Mouse (Mus musculus): Measurements from ENCODE around the gene Raly. TPM values are rescaled to one million over a fixed set of nuclear protein-coding genes. Genes with fewer than 3 reads are reported as not detected.

Gene Raly
- total and polyA plus RNA-seq, 3 experiments: 83.4 to 92.7 (median 89.8) TPM

DNA sequence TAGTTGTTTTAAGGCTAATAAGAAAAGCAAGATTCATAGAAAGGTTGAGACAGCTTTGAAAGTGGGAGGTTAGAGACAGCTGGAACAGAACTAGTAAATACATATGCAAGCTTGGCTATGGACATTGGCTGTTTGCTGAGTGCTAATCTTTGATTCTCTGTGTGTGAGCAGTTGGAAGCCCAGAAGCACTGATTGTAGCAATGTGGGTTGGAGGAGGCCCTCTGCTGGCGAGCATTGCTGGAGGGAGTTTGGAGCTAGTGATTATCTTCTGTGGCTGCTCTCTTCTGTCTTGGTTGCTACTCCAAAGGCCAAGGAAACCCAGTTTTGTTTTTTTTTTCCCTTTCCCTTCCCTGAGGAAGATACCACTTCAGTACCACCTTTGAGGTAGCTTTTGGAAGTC, 26.9 kb downstream of the Raly start:
- DNase-seq: peak in 1 of 2 experiments; percentile 23
- H3K36me3 ChIP-seq (ENCODE audit: control insufficient read depth, insufficient read depth, low read length): peaks cover 62% of the 10 kb centered on the region
- no peaks in the 10 kb centered on the region for H3K27me3 ChIP-seq (ENCODE audit: control insufficient read depth, insufficient read depth, low read length)
- H3K27ac ChIP-seq: no peak overlapping the region
- H3K4me1 ChIP-seq (ENCODE audit: control insufficient read depth, insufficient read depth, low read length): peaks cover 26% of the 10 kb centered on the region
- WGBS: 13% methylated on average over 1 of the region's 1 CpGs
- intact Hi-C loops (cut with DNase I): loop anchor here (2.0 kb wide), 1 partner anchor 37 kb away; no protein-coding TSS in a partner anchor
- H3K4me3 ChIP-seq: no peak overlapping the region
- TF ChIP-seq CTCF (IDR thresholded peaks at IDR 0.05): peak; percentile 68
- no peak for TF ChIP-seq EP300 (IDR thresholded peaks at IDR 0.05; ENCODE audit: insufficient read depth, low read depth, low read length)
- no peak for TF ChIP-seq POLR2A (IDR thresholded peaks at IDR 0.05; ENCODE audit: insufficient read depth, low read depth, low read length)
- H3K79me2 ChIP-seq (replicated peaks; ENCODE audit: control insufficient read depth, insufficient read depth, low read length): peaks cover 6% of the 10 kb centered on the region
- H3K9ac ChIP-seq (ENCODE audit: low read depth, low read length): no peak overlapping the region

DNA sequence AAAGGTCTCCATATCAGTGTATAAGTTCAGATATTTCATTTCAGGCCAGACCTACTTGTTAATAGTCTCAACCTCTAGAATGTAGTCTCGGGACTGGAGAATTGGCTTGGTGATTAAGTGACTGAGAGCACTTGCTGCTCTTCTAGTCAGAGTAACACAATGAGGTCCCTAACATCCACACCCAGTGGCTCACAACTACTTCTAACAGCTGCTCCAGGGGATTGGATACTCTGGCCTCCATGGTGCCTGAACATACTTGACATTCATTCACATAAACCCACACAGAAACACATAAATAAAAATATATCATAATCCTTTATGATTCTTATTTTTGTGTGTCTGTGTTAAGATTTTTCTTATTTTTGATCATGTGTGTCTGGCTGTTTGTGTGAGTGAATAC, 27.7 kb downstream of the Raly start:
- Histone ChIP-seq H3K27ac (peak overlapping the region; percentile 36; the same call in 1 of the 2 replicates), H3K36me3 (ENCODE audit: control insufficient read depth, insufficient read depth, low read length) (peaks cover 62% of the 10 kb centered on the region), H3K9ac (ENCODE audit: low read depth, low read length) (no peak overlapping the region), H3K4me3 (no peak overlapping the region), H3K27me3 (ENCODE audit: control insufficient read depth, insufficient read depth, low read length) (no peaks in the 10 kb centered on the region), H3K79me2 (replicated peaks; ENCODE audit: control insufficient read depth, insufficient read depth, low read length) (peaks cover 6% of the 10 kb centered on the region), H3K4me1 (ENCODE audit: control insufficient read depth, insufficient read depth, low read length) (peaks cover 26% of the 10 kb centered on the region)
- WGBS: 19% methylated on average over 1 of the region's 1 CpGs
- no peak for DNase-seq
- no peak for TF ChIP-seq POLR2A (IDR thresholded peaks at IDR 0.05; ENCODE audit: insufficient read depth, low read depth, low read length)
- TF ChIP-seq EP300 (IDR thresholded peaks at IDR 0.05; ENCODE audit: insufficient read depth, low read depth, low read length): no peak
- no peak for TF ChIP-seq CTCF (IDR thresholded peaks at IDR 0.05)
- intact Hi-C loops (cut with DNase I): loop anchor here (2.0 kb wide), 1 partner anchor 36 kb away; no protein-coding TSS in a partner anchor

GRCm38 (mm10) chr2:154820346-154820745, 29.4 kb downstream of the Raly start:
- TF ChIP-seq CTCF (IDR thresholded peaks at IDR 0.05): no peak
- TF ChIP-seq POLR2A (IDR thresholded peaks at IDR 0.05; ENCODE audit: insufficient read depth, low read depth, low read length): no peak
- no peak for TF ChIP-seq EP300 (IDR thresholded peaks at IDR 0.05; ENCODE audit: insufficient read depth, low read depth, low read length)
- intact Hi-C loops (cut with DNase I): loop anchor here (2.0 kb wide), 1 partner anchor 30 kb away; the partner anchor contains the start of genes Raly and a
- Histone ChIP-seq H3K27me3 (ENCODE audit: control insufficient read depth, insufficient read depth, low read length) (no peaks in the 10 kb centered on the region), H3K27ac (peak overlapping the region; percentile 27), H3K79me2 (replicated peaks; ENCODE audit: control insufficient read depth, insufficient read depth, low read length) (peaks cover 6% of the 10 kb centered on the region), H3K9ac (ENCODE audit: low read depth, low read length) (no peak overlapping the region), H3K36me3 (ENCODE audit: control insufficient read depth, insufficient read depth, low read length) (peaks cover 61% of the 10 kb centered on the region), H3K4me3 (no peak overlapping the region), H3K4me1 (ENCODE audit: control insufficient read depth, insufficient read depth, low read length) (peaks cover 26% of the 10 kb centered on the region)
- WGBS: 5% methylated on average over 1 of the region's 1 CpGs
- DNase-seq: no peak

DNA sequence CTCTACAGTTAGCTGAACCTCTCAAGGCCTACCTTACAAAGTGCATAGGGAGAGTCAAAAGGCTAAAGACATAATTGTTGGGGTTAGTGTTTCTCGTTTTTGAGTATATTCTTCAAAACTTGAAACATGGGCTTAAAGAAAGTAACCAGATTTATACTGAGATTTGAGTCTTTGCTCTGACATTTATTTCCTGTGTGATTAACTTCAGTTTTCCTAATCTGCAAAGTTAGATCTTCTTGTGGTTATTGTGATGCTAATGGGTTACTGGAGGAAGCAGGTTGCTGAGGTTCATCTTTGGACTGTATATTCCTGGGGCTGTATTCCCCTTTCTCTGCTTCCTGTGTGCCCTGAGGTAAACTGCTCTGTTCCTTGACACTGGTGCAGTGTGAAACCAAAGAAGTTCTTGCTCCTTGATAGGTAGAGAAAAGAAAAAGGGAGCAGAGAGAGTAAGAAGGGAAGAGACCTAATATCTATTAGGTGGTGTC, 35.2 kb downstream of the Raly start:
- Histone ChIP-seq H3K4me1 (ENCODE audit: control insufficient read depth, insufficient read depth, low read length) (peaks cover 5% of the 10 kb centered on the region), H3K79me2 (replicated peaks; ENCODE audit: control insufficient read depth, insufficient read depth, low read length) (peaks cover 5% of the 10 kb centered on the region; the same call in 1 of the 2 replicates), H3K36me3 (ENCODE audit: control insufficient read depth, insufficient read depth, low read length) (peaks cover 26% of the 10 kb centered on the region), H3K9ac (ENCODE audit: low read depth, low read length) (no peak overlapping the region), H3K4me3 (no peak overlapping the region), H3K27me3 (ENCODE audit: control insufficient read depth, insufficient read depth, low read length) (no peaks in the 10 kb centered on the region), H3K27ac (no peak overlapping the region)
- intact Hi-C loops (cut with DNase I): no loop called here
- 70% methylated on average over 1 of the region's 1 CpGs for WGBS
- no peak for TF ChIP-seq EP300 (IDR thresholded peaks at IDR 0.05; ENCODE audit: insufficient read depth, low read depth, low read length)
- no peak for TF ChIP-seq CTCF (IDR thresholded peaks at IDR 0.05)
- no peak for TF ChIP-seq POLR2A (IDR thresholded peaks at IDR 0.05; ENCODE audit: insufficient read depth, low read depth, low read length)
- no peak for DNase-seq

DNA sequence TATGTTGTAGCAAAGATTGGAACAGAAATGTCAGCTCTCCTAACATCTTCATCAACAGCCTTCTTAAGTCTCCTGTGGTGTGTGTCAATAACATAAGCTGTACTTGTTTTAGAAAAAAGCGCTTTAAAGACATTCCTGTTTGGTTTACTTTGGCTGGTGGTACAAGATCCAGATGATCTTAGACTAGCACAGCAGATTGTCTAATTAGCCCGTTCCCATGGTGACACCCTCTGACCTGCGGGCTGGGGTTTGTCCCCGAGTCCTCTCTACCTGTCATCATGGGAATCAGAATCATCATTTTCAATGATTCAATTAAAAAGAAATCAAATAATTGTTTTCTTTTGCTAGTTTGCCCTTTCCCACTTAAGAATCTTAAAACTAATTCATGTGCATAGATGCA, 36.6 kb downstream of the Raly start:
- Histone ChIP-seq H3K27ac (no peak overlapping the region), H3K4me3 (no peak overlapping the region), H3K9ac (ENCODE audit: low read depth, low read length) (no peak overlapping the region), H3K36me3 (ENCODE audit: control insufficient read depth, insufficient read depth, low read length) (peaks cover 22% of the 10 kb centered on the region), H3K27me3 (ENCODE audit: control insufficient read depth, insufficient read depth, low read length) (no peaks in the 10 kb centered on the region), H3K4me1 (ENCODE audit: control insufficient read depth, insufficient read depth, low read length) (peaks cover 2% of the 10 kb centered on the region), H3K79me2 (replicated peaks; ENCODE audit: control insufficient read depth, insufficient read depth, low read length) (peaks cover 5% of the 10 kb centered on the region; the same call in 1 of the 2 replicates)
- intact Hi-C loops (cut with DNase I): no loop called here
- no peak for TF ChIP-seq POLR2A (IDR thresholded peaks at IDR 0.05; ENCODE audit: insufficient read depth, low read depth, low read length)
- no peak for TF ChIP-seq CTCF (IDR thresholded peaks at IDR 0.05)
- no peak for TF ChIP-seq EP300 (IDR thresholded peaks at IDR 0.05; ENCODE audit: insufficient read depth, low read depth, low read length)
- no peak for DNase-seq
- WGBS: 80% methylated on average over 4 of the region's 4 CpGs

DNA sequence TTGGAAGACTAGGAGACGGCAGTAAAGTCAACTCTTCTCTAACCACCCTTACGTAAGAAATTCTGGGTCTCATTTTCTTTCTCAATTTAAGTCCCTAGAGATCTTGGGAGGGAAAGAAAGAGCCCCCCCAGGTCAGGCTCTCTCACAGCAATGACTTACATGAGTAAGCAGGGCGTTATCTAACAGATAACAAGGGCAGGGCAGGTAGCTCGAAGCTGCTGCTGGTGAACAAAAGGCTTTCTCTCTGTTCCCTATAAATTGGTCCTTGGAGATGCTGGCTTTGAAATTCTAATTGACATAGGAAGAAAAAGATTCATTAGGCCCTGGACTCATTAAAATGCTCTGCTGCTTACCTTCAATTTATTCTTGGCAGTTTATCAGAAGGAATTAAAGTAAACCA, 41.6 kb downstream of the Raly start:
- intact Hi-C loops (cut with DNase I): no loop called here
- no peaks in the 10 kb centered on the region for H3K27me3 ChIP-seq (ENCODE audit: control insufficient read depth, insufficient read depth, low read length)
- H3K9ac ChIP-seq (ENCODE audit: low read depth, low read length): no peak overlapping the region
- WGBS: 47% methylated on average over 4 of the region's 4 CpGs
- no peak for DNase-seq
- no peak overlapping the region for H3K4me3 ChIP-seq
- H3K36me3 ChIP-seq (ENCODE audit: control insufficient read depth, insufficient read depth, low read length): peaks cover 21% of the 10 kb centered on the region
- H3K79me2 ChIP-seq (replicated peaks; ENCODE audit: control insufficient read depth, insufficient read depth, low read length): peaks cover 9% of the 10 kb centered on the region
- TF ChIP-seq POLR2A (IDR thresholded peaks at IDR 0.05; ENCODE audit: insufficient read depth, low read depth, low read length): no peak
- TF ChIP-seq CTCF (IDR thresholded peaks at IDR 0.05): no peak
- no peak for TF ChIP-seq EP300 (IDR thresholded peaks at IDR 0.05; ENCODE audit: insufficient read depth, low read depth, low read length)
- no peak overlapping the region for H3K27ac ChIP-seq
- H3K4me1 ChIP-seq (ENCODE audit: control insufficient read depth, insufficient read depth, low read length): peaks cover 2% of the 10 kb centered on the region

Data from heart, adult 2 months (tissue).